Mouse (Mus musculus): ENCODE data around the gene Gpr31b. TPM values are rescaled to one million over a fixed set of nuclear protein-coding genes. Genes with fewer than 3 reads are reported as not detected.
A peak's percentile ranks its signal among the peaks of the same experiment; 100 is the strongest.
"Not testable (repeated sequence)": the region's sequence is repeated elsewhere in the genome, so short reads cannot be mapped to it uniquely, and the experiment has no call there.

The Gpr31b gene
- 0.07 and 0.15 TPM in 2 replicates for polyA plus RNA-seq (2012; rRNA removed)

- not testable (repeated sequence) for DNase-seq (ENCODE audit: low read depth)
These were observed at the start of gene Gpr31b for GRCm38 (mm10) chr17:13052124-13052813. Gpr31b (minus strand) TSS chr17:13052296.

GRCm38 (mm10) chr17:13092960-13093359 lies 40.9 kb upstream of the Gpr31b start:
- not testable (repeated sequence) for DNase-seq (ENCODE audit: low read depth)

- DNase-seq (ENCODE audit: low read depth): peak; percentile 24
These were observed 40.1 kb upstream of the Gpr31b start for GRCm38 (mm10) chr17:13092100-13092764.

- not testable (repeated sequence) for DNase-seq (ENCODE audit: low read depth)
These were observed 39.4 kb upstream of the Gpr31b start for GRCm38 (mm10) chr17:13091510-13091909.

- not testable (repeated sequence) for DNase-seq (ENCODE audit: low read depth)
These were observed 17.1 kb upstream of the Gpr31b start for GRCm38 (mm10) chr17:13069227-13069626.

- not testable (repeated sequence) for DNase-seq (ENCODE audit: low read depth)
These were observed 15.8 kb upstream of the Gpr31b start for GRCm38 (mm10) chr17:13067864-13068385.

GRCm38 (mm10) chr17:13062882-13063281 lies 10.8 kb upstream of the Gpr31b start:
- not testable (repeated sequence) for DNase-seq (ENCODE audit: low read depth)

- not testable (repeated sequence) for DNase-seq (ENCODE audit: low read depth)
These were observed 8.7 kb upstream of the Gpr31b start, which contains the start of gene Tcp10b for GRCm38 (mm10) chr17:13060804-13061203. Tcp10b (plus strand) TSS chr17:13061104.

GRCm38 (mm10) chr17:13043846-13044673 lies 8.0 kb downstream of the Gpr31b start:
- peak; percentile 81 for DNase-seq (ENCODE audit: low read depth)
- TF ChIP-seq CTCF (IDR thresholded peaks at IDR 0.05; ENCODE audit: borderline replicate concordance, extremely low read depth, insufficient read depth, insufficient read length): peak; percentile 26; the same call in 1 of the 2 replicates

GRCm38 (mm10) chr17:13036627-13037192 lies 15.4 kb downstream of the Gpr31b start:
- DNase-seq (ENCODE audit: low read depth): not testable (repeated sequence)

- TF ChIP-seq POLR2A (IDR thresholded peaks at IDR 0.05; ENCODE audit: borderline replicate concordance, extremely low read depth, insufficient read depth, insufficient read length, poor library complexity, severe bottlenecking): no peak
- no peak for TF ChIP-seq CTCF (IDR thresholded peaks at IDR 0.05; ENCODE audit: borderline replicate concordance, extremely low read depth, insufficient read depth, insufficient read length)
- DNase-seq (ENCODE audit: low read depth): no peak
These were observed 38.8 kb downstream of the Gpr31b start for GRCm38 (mm10) chr17:13013316-13013715.

- TF ChIP-seq POLR2A (IDR thresholded peaks at IDR 0.05; ENCODE audit: borderline replicate concordance, extremely low read depth, insufficient read depth, insufficient read length, poor library complexity, severe bottlenecking) (no peak), CTCF (IDR thresholded peaks at IDR 0.05; ENCODE audit: borderline replicate concordance, extremely low read depth, insufficient read depth, insufficient read length) (no peak)
- peak; percentile 85 for DNase-seq (ENCODE audit: low read depth)
These were observed 42.2 kb downstream of the Gpr31b start for GRCm38 (mm10) chr17:13009887-13010286.

GRCm38 (mm10) chr17:13008528-13008927 lies 43.6 kb downstream of the Gpr31b start:
- no peak for DNase-seq (ENCODE audit: low read depth)
- TF ChIP-seq CTCF (IDR thresholded peaks at IDR 0.05; ENCODE audit: borderline replicate concordance, extremely low read depth, insufficient read depth, insufficient read length): no peak
- no peak for TF ChIP-seq POLR2A (IDR thresholded peaks at IDR 0.05; ENCODE audit: borderline replicate concordance, extremely low read depth, insufficient read depth, insufficient read length, poor library complexity, severe bottlenecking)

Measured in brain, embryonic 14.5 days (tissue).